Mouse (Mus musculus) retina, embryonic 14.5 days (tissue): ENCODE data around the gene Col6a5.
"Not testable (repeated sequence)": the region's sequence is repeated elsewhere in the genome, so short reads cannot be mapped to it uniquely, and the experiment has no call there.

ENCODE experiments used
- DNase-seq: peaks from one replicate; pipeline ENCODE4 v3.0.0-alpha.2; 2015; ENCODE audit warnings: low spot score

Col6a5 gene

GRCm38 (mm10) chr9:105909352-105909751, 51.1 kb downstream of the Col6a5 start:
- no peak for DNase-seq

GRCm38 (mm10) chr9:105907411-105907810, 53.0 kb downstream of the Col6a5 start:
- no peak for DNase-seq

- DNase-seq: no peak
Observed at GRCm38 (mm10) chr9:105887521-105887920, 72.9 kb downstream of the Col6a5 start.

GRCm38 (mm10) chr9:105884656-105885430, 75.6 kb downstream of the Col6a5 start:
- no peak for DNase-seq

- no peak for DNase-seq
Observed at GRCm38 (mm10) chr9:105880743-105881142, 79.7 kb downstream of the Col6a5 start.

- DNase-seq: no peak
Observed at GRCm38 (mm10) chr9:105878365-105879108, 81.9 kb downstream of the Col6a5 start.

DNA sequence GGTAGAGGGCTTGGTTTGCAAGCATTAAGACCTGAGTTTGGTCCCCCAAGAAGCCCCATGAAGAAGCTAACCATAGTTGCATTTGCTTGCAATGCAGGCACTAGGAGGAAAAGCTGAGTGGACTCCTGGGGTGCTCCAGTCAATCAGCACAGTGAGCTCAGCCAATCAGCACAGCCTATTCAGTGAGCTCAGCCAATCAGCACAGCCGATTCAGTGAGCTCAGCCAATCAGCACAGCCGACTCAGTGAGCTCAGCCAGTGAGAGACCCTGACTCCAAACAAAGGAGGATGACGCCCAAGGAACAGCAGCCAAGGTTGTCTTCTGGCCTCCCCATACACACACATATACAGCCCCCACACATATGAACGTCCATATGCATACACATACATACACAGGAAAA, 84.3 kb downstream of the Col6a5 start:
- DNase-seq: no peak

DNA sequence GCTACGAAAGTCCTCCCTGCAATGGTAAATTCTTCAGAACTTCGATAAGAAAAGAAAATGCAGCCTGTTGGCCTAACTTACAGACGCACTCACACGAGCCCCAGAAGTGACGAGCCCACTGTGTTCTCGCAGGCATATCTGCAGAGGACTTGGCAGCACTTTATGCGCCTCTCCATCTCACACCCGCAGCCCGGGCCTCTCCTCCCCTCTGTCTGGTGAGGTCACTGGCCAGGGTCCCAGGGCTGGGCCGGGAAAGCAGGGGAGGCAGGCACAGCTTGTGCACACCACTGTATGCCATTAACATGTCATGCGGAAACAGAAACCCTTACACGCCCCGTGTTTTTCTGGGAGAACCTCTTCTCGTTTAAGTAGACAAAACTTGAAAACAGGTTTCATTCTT, 88.8 kb downstream of the Col6a5 start:
- no peak for DNase-seq

- peak; percentile 81 for DNase-seq
Observed at GRCm38 (mm10) chr9:105857773-105858172, 102.7 kb downstream of the Col6a5 start.

- no peak for DNase-seq
Observed at GRCm38 (mm10) chr9:105852778-105853065, 107.7 kb downstream of the Col6a5 start.

GRCm38 (mm10) chr9:105852015-105852777, 108.2 kb downstream of the Col6a5 start:
- no peak for DNase-seq

GRCm38 (mm10) chr9:105851011-105851410, 109.4 kb downstream of the Col6a5 start:
- DNase-seq: no peak

- no peak for DNase-seq
Observed at GRCm38 (mm10) chr9:105848396-105848795, 112.0 kb downstream of the Col6a5 start.

- no peak for DNase-seq
Observed at GRCm38 (mm10) chr9:105847261-105847660, 113.2 kb downstream of the Col6a5 start.

- not testable (repeated sequence) for DNase-seq
Observed at GRCm38 (mm10) chr9:105841386-105841785, 119.1 kb downstream of the Col6a5 start.

GRCm38 (mm10) chr9:105839147-105839515, 121.3 kb downstream of the Col6a5 start:
- no peak for DNase-seq

GRCm38 (mm10) chr9:105838396-105839146, 121.9 kb downstream of the Col6a5 start:
- no peak for DNase-seq

- no peak for DNase-seq
Observed at GRCm38 (mm10) chr9:105835587-105835986, 124.9 kb downstream of the Col6a5 start.

GRCm38 (mm10) chr9:105834799-105835198, 125.6 kb downstream of the Col6a5 start:
- DNase-seq: no peak

GRCm38 (mm10) chr9:105831291-105831690, 129.2 kb downstream of the Col6a5 start:
- no peak for DNase-seq

DNA sequence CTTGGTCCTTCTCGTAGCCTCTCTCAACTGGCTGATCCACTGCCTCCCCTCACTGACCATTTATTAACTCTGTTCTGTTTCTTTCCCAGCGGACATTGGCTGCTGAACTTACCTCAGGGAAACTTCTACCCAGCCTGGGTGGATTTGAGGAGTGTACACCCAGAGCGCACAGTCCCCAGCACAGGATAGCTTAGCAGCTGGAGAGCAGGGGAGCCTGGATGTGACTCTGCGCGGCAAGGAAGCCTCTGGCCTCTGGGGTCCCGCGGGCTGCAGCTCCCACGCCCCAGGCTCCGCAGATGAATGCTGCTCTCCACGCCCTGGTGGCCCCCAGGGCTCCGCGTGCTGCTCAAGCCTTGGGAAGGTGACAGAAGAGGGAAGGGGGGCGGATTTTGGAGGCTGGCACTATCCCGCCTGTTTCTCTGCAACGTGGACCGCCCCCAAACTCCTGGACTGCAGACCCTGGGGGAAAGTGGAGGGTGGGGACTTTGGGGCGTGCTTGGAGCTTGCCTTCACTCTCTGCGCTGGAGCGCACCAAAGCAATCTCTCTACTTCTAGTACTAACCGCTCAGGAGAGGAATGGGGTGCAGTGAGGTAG, 132.6 kb downstream of the Col6a5 start, which contains the start of gene Col6a6:
TSS of gene Col6a6 (minus strand) at position 370 of the 595 bp plus-strand sequence.
- no peak for DNase-seq
